Mouse (Mus musculus): ENCODE data around the gene Gm20431. TPM values are rescaled to one million over a fixed set of nuclear protein-coding genes. Genes with fewer than 3 reads are reported as not detected.

Gm20431 gene
- polyA plus RNA-seq, 1 experiment from 2014 or later = 10.8 TPM

- Histone ChIP-seq H3K27me3 (no peaks in the 10 kb centered on the region), H3K4me1 (peaks cover 60% of the 10 kb centered on the region), H3K27ac (peak overlapping the region; percentile 96), H3K9ac (peak overlapping the region; percentile 34; the same call in 1 of the 2 replicates), H3K9me3 (no peaks in the 10 kb centered on the region), H3K36me3 (no peaks in the 10 kb centered on the region), H3K4me3 (no peak overlapping the region), H3K4me2 (replicated peaks) (0 out of 2 replicates have a peak overlapping the region, but pooled peaks have one; percentile 4)
- peak; percentile 4; the same call in 1 of the 2 replicates for ATAC-seq (ENCODE audit: insufficient number of reproducible peaks, insufficient read depth, low FRiP score, low TSS enrichment)
- WGBS = 12% methylated on average over 14 of the region's 14 CpGs
Observed at GRCm38 (mm10) chr2:167595761-167596171, 65.5 kb downstream of the Gm20431 start.

- Histone ChIP-seq H3K36me3 (no peaks in the 10 kb centered on the region), H3K27ac (peak overlapping the region; percentile 96), H3K27me3 (no peaks in the 10 kb centered on the region), H3K9ac (no peak overlapping the region), H3K4me3 (no peak overlapping the region), H3K4me1 (peaks cover 53% of the 10 kb centered on the region), H3K4me2 (replicated peaks) (peak overlapping the region; percentile 13; the same call in 1 of the 2 replicates), H3K9me3 (no peaks in the 10 kb centered on the region)
- ATAC-seq (ENCODE audit: insufficient number of reproducible peaks, insufficient read depth, low FRiP score, low TSS enrichment) = no peak
- 18% methylated on average over 10 of the region's 10 CpGs for WGBS
Observed at GRCm38 (mm10) chr2:167594444-167594934, 66.8 kb downstream of the Gm20431 start.

GRCm38 (mm10) chr2:167593551-167594250 lies 67.6 kb downstream of the Gm20431 start:
- ATAC-seq (ENCODE audit: insufficient number of reproducible peaks, insufficient read depth, low FRiP score, low TSS enrichment) = no peak
- H3K4me2 ChIP-seq (replicated peaks) = no peak overlapping the region
- WGBS = 77% methylated on average over 4 of the region's 4 CpGs
- no peak overlapping the region for H3K9ac ChIP-seq
- H3K4me3 ChIP-seq = no peak overlapping the region
- H3K9me3 ChIP-seq = no peaks in the 10 kb centered on the region
- H3K27ac ChIP-seq = peak overlapping the region; percentile 96
- no peaks in the 10 kb centered on the region for H3K27me3 ChIP-seq
- H3K4me1 ChIP-seq = peaks cover 61% of the 10 kb centered on the region
- no peaks in the 10 kb centered on the region for H3K36me3 ChIP-seq

- Histone ChIP-seq H3K4me3 (no peak overlapping the region), H3K9ac (peak overlapping the region; percentile 19; the same call in 1 of the 2 replicates), H3K36me3 (no peaks in the 10 kb centered on the region), H3K27me3 (no peaks in the 10 kb centered on the region), H3K9me3 (no peaks in the 10 kb centered on the region), H3K4me2 (replicated peaks) (peak overlapping the region; percentile 21), H3K27ac (peak overlapping the region; percentile 79; the same call in 1 of the 2 replicates), H3K4me1 (peaks cover 40% of the 10 kb centered on the region)
- WGBS = 14% methylated on average over 21 of the region's 21 CpGs
- no peak for ATAC-seq (ENCODE audit: insufficient number of reproducible peaks, insufficient read depth, low FRiP score, low TSS enrichment)
Observed at GRCm38 (mm10) chr2:167588774-167589577, 72.3 kb downstream of the Gm20431 start.

GRCm38 (mm10) chr2:167586976-167587375 lies 74.3 kb downstream of the Gm20431 start:
- ATAC-seq (ENCODE audit: insufficient number of reproducible peaks, insufficient read depth, low FRiP score, low TSS enrichment) = no peak
- H3K9me3 ChIP-seq = no peaks in the 10 kb centered on the region
- 16% methylated on average over 9 of the region's 9 CpGs for WGBS

GRCm38 (mm10) chr2:167586041-167586440 lies 75.3 kb downstream of the Gm20431 start:
- ATAC-seq (ENCODE audit: insufficient number of reproducible peaks, insufficient read depth, low FRiP score, low TSS enrichment) = no peak
- Histone ChIP-seq H3K36me3 (no peaks in the 10 kb centered on the region), H3K4me3 (no peak overlapping the region), H3K27me3 (no peaks in the 10 kb centered on the region), H3K9ac (no peak overlapping the region), H3K4me1 (peaks cover 50% of the 10 kb centered on the region), H3K9me3 (no peaks in the 10 kb centered on the region), H3K27ac (peak overlapping the region; percentile 74), H3K4me2 (replicated peaks) (no peak overlapping the region)
- 8% methylated on average over 8 of the region's 8 CpGs for WGBS

More at GRCm38 (mm10) chr2:167586976-167587375, 74.3 kb downstream of the Gm20431 start:
- Histone ChIP-seq H3K9ac (no peak overlapping the region), H3K27ac (no peak overlapping the region), H3K4me3 (no peak overlapping the region), H3K4me2 (replicated peaks) (no peak overlapping the region), H3K36me3 (no peaks in the 10 kb centered on the region), H3K27me3 (no peaks in the 10 kb centered on the region), H3K4me1 (peaks cover 50% of the 10 kb centered on the region)

- Histone ChIP-seq H3K9me3 (no peaks in the 10 kb centered on the region), H3K4me1 (peaks cover 50% of the 10 kb centered on the region), H3K9ac (no peak overlapping the region), H3K27me3 (no peaks in the 10 kb centered on the region), H3K4me3 (no peak overlapping the region), H3K36me3 (no peaks in the 10 kb centered on the region), H3K4me2 (replicated peaks) (no peak overlapping the region), H3K27ac (peak overlapping the region; percentile 74; the same call in 1 of the 2 replicates)
- no peak for ATAC-seq (ENCODE audit: insufficient number of reproducible peaks, insufficient read depth, low FRiP score, low TSS enrichment)
- 60% methylated on average over 2 of the region's 2 CpGs for WGBS
Observed at GRCm38 (mm10) chr2:167585273-167585672, 76.0 kb downstream of the Gm20431 start.

GRCm38 (mm10) chr2:167583161-167583952 lies 77.9 kb downstream of the Gm20431 start:
- Histone ChIP-seq H3K36me3 (no peaks in the 10 kb centered on the region), H3K9ac (no peak overlapping the region; the same call in 1 of the 2 replicates), H3K4me1 (peaks cover 43% of the 10 kb centered on the region), H3K4me3 (no peak overlapping the region), H3K27ac (peak overlapping the region; percentile 81), H3K9me3 (no peaks in the 10 kb centered on the region), H3K27me3 (no peaks in the 10 kb centered on the region), H3K4me2 (replicated peaks) (no peak overlapping the region; the same call in 1 of the 2 replicates)
- ATAC-seq (ENCODE audit: insufficient number of reproducible peaks, insufficient read depth, low FRiP score, low TSS enrichment) = no peak
- WGBS = 17% methylated on average over 10 of the region's 10 CpGs

GRCm38 (mm10) chr2:167578521-167578920 lies 82.8 kb downstream of the Gm20431 start:
- no peak for ATAC-seq (ENCODE audit: insufficient number of reproducible peaks, insufficient read depth, low FRiP score, low TSS enrichment)
- no peaks in the 10 kb centered on the region for H3K36me3 ChIP-seq
- no peak overlapping the region for H3K27ac ChIP-seq
- no peak overlapping the region for H3K9ac ChIP-seq
- H3K4me3 ChIP-seq = no peak overlapping the region
- H3K4me1 ChIP-seq = peaks cover 18% of the 10 kb centered on the region
- WGBS = 40% methylated on average over 5 of the region's 5 CpGs
- no peaks in the 10 kb centered on the region for H3K27me3 ChIP-seq
- H3K9me3 ChIP-seq = no peaks in the 10 kb centered on the region
- no peak overlapping the region for H3K4me2 ChIP-seq (replicated peaks)

- Histone ChIP-seq H3K27me3 (no peaks in the 10 kb centered on the region), H3K4me2 (replicated peaks) (no peak overlapping the region), H3K27ac (no peak overlapping the region), H3K4me3 (no peak overlapping the region), H3K9ac (no peak overlapping the region), H3K36me3 (no peaks in the 10 kb centered on the region), H3K4me1 (0 out of 2 replicates have a peak, but pooled peaks cover 6% of the 10 kb centered on the region), H3K9me3 (no peaks in the 10 kb centered on the region)
- no peak for ATAC-seq (ENCODE audit: insufficient number of reproducible peaks, insufficient read depth, low FRiP score, low TSS enrichment)
- 48% methylated on average over 9 of the region's 9 CpGs for WGBS
Observed at GRCm38 (mm10) chr2:167577186-167577785, 84.0 kb downstream of the Gm20431 start.
